25 mouse cellular contexts compared by ENCODE assay signal in genomic region chr3:88131071-88131470, GRCm38 (mm10). TPM values are rescaled to one million over a fixed set of nuclear protein-coding genes. Genes with fewer than 3 reads are reported as not detected.
DNase-seq lines count a peak whose midpoint lies in the region; ATAC-seq lines count a peak whose summit lies in the region.
"Had no signal": no experiment of that assay in that cellular context is flagged by ENCODE, and none has a peak within 500 bp of the region (broad histone marks: within the 10 kb centered on the region; RNA-seq: fewer than 3 reads in every experiment).

No protein-coding gene starts in this region.

- DNase-seq in adrenal gland, adult 2 months, result peak; percentile 74
- no peak for DNase-seq in adrenal gland, adult 18-20 months (ENCODE audit: low spot score in 2 of 2)
- DNase-seq in adrenal gland, postnatal 14 days, result peak; percentile 57
- peak; percentile 84 for DNase-seq in cerebellum, adult 11-12 months
- DNase-seq in cerebellum, postnatal 10 days, result peak; percentile 76 to 80
- no peak for DNase-seq in urinary bladder, postnatal 10 days (ENCODE audit: low spot score)
- no peak for DNase-seq in gastrocnemius, adult 18-20 months (ENCODE audit: low spot score)
- DNase-seq: gastrocnemius, postnatal 10 days; heart, adult 2 months; heart, postnatal 14 days; liver, embryonic 13.5 days; lung, adult 2 months; lung, postnatal 14 days had no signal

- ATAC-seq in megakaryocyte, adult 5-6 weeks (ENCODE audit: poor library complexity, severe bottlenecking), result no peak
- ATAC-seq: forebrain, embryonic 13.5 days; intestine, postnatal 0 days; midbrain, embryonic 13.5 days had no signal

RNA-seq across cellular contexts. Expression of gene Mef2d, which starts 11.1 kb away (rescaled TPM):
- 100 to 1,000 TPM in 1 of 2 experiments, 10 to 100 TPM in 1; 78.4 to 114 TPM for total RNA-seq in adrenal gland, adult 2 months (2021)
- polyA plus RNA-seq in adrenal gland, adult 2 months (2012; rRNA removed), result 173 and 185 TPM in 2 replicates
- 10 to 100 TPM; 83.3 to 90.7 TPM for total RNA-seq in adrenal gland, adult 18-20 months (2021)
- total RNA-seq in adrenal gland, postnatal 14 days (2021), result 92.9 and 98.4 TPM in 2 replicates
- total RNA-seq in gastrocnemius, adult 18-20 months (2021), result 100 to 1,000 TPM; 174 to 196 TPM
- total RNA-seq in megakaryocyte, adult 5-6 weeks (2015), result 73.3 and 77.4 TPM in 2 replicates
- 29.2 and 42.0 TPM in 2 replicates for total RNA-seq in megakaryocyte, adult 5-6 weeks (2017)

RNA-seq across cellular contexts. Expression of gene Iqgap3, which starts 49.3 kb away (rescaled TPM):
- total RNA-seq in adrenal gland, adult 2 months (2021), result 1 to 10 TPM in 1 of 2 experiments, under 1 TPM in 1; 0.69 to 1.1 TPM
- 3.0 and 3.6 TPM in 2 replicates for polyA plus RNA-seq in adrenal gland, adult 2 months (2012; rRNA removed)
- under 1 TPM; 0.64 to 0.80 TPM for total RNA-seq in adrenal gland, adult 18-20 months (2021)
- 7.3 and 8.0 TPM in 2 replicates for total RNA-seq in adrenal gland, postnatal 14 days (2021)
- total RNA-seq in gastrocnemius, adult 18-20 months (2021), result under 1 TPM; 0.21 to 0.39 TPM
- total RNA-seq in megakaryocyte, adult 5-6 weeks (2015), result 13.5 and 16.3 TPM in 2 replicates
- total RNA-seq in megakaryocyte, adult 5-6 weeks (2017), result 26.3 and 27.8 TPM in 2 replicates
- total RNA-seq: monocyte, adult 5-6 weeks; neutrophil, adult 5-6 weeks had no signal

RNA-seq across cellular contexts. Expression of gene Ttc24, which starts 53.0 kb away (rescaled TPM):
- total RNA-seq in adrenal gland, adult 2 months (2021), result not detected
- polyA plus RNA-seq in adrenal gland, adult 2 months (2012; rRNA removed), result not detected in 2 replicates
- total RNA-seq in adrenal gland, adult 18-20 months (2021), result not detected
- total RNA-seq in adrenal gland, postnatal 14 days (2021), result not detected in 2 replicates
- not detected for total RNA-seq in gastrocnemius, adult 18-20 months (2021)
- total RNA-seq in megakaryocyte, adult 5-6 weeks (2015), result not detected in 2 replicates
- not detected in 2 replicates for total RNA-seq in megakaryocyte, adult 5-6 weeks (2017)
- total RNA-seq: gastrocnemius, postnatal 10 days; heart, adult 2 months; heart, postnatal 14 days; left cerebral cortex, postnatal 14 days; monocyte, adult 5-6 weeks; neutrophil, adult 5-6 weeks had no signal
- polyA plus RNA-seq: erythroblast, embryonic 14.5 days; forebrain, embryonic 13.5 days; heart, adult 2 months; heart, embryonic 13.5 days; intestine, postnatal 0 days; kidney, embryonic 15.5 days; limb, embryonic 12.5 days; liver, embryonic 13.5 days; lung, adult 2 months; midbrain, embryonic 13.5 days; small intestine, adult 2 months had no signal

Comparison
In these comparisons a context has a peak if more than half of its experiments do, and no peak if none do; other contexts are left out.
1. DNase-seq: peak in adrenal gland, adult 2 months (single experiment), adrenal gland, postnatal 14 days (single experiment), cerebellum, adult 11-12 months (single experiment) and cerebellum, postnatal 10 days (2 of 2); none in adrenal gland, adult 18-20 months (0 of 2), urinary bladder, postnatal 10 days (single experiment) and gastrocnemius, adult 18-20 months (single experiment).